Mouse (Mus musculus): ENCODE data around the gene Krtap19-2. TPM values are rescaled to one million over a fixed set of nuclear protein-coding genes. Genes with fewer than 3 reads are reported as not detected.

The Krtap19-2 gene
- polyA plus RNA-seq, 1 experiment from 2014 or later: not detected

- no peaks in the 10 kb centered on the region for H3K4me1 ChIP-seq
- H3K9ac ChIP-seq: no peak overlapping the region
- no peak for ATAC-seq (ENCODE audit: borderline replicate concordance, extremely low read depth, low FRiP score, low TSS enrichment)
- H3K27me3 ChIP-seq: no peaks in the 10 kb centered on the region
- 67% methylated on average over 3 of the region's 3 CpGs for WGBS
- no peak overlapping the region for H3K4me2 ChIP-seq
- no peaks in the 10 kb centered on the region for H3K36me3 ChIP-seq
- no peaks in the 10 kb centered on the region for H3K9me3 ChIP-seq
- H3K4me3 ChIP-seq: no peak overlapping the region
- H3K27ac ChIP-seq: no peak overlapping the region
Measured at GRCm38 (mm10) chr16:88823736-88824135, 50.3 kb downstream of the Krtap19-2 start.

Other genes starting within 250 kb of the Krtap19-2 start
- gene 2310079G19Rik, start 246.6 kb downstream of the Krtap19-2 start, polyA plus RNA-seq (2015; fragmentation: Nextera tagmentation; extraction: Ambion mirVana): not detected in 2 replicates
- not detected in 2 replicates for gene Krtap26-1, start 226.5 kb downstream of the Krtap19-2 start, polyA plus RNA-seq (2015; fragmentation: Nextera tagmentation; extraction: Ambion mirVana)
- not detected in 2 replicates for gene Krtap27-1, start 202.6 kb downstream of the Krtap19-2 start, polyA plus RNA-seq (2015; fragmentation: Nextera tagmentation; extraction: Ambion mirVana)
- gene 2310061N02Rik, start 166.3 kb downstream of the Krtap19-2 start, polyA plus RNA-seq (2015; fragmentation: Nextera tagmentation; extraction: Ambion mirVana): not detected in 2 replicates
- not detected in 2 replicates for gene Krtap13-1, start 145.4 kb downstream of the Krtap19-2 start, polyA plus RNA-seq (2015; fragmentation: Nextera tagmentation; extraction: Ambion mirVana)
- gene Krtap13, start 122.6 kb downstream of the Krtap19-2 start, polyA plus RNA-seq (2015; fragmentation: Nextera tagmentation; extraction: Ambion mirVana): not detected in 2 replicates
- not detected in 2 replicates for gene 2310034C09Rik, start 115.4 kb downstream of the Krtap19-2 start, polyA plus RNA-seq (2015; fragmentation: Nextera tagmentation; extraction: Ambion mirVana)
- not detected in 2 replicates for gene 2310057N15Rik, start 100.1 kb downstream of the Krtap19-2 start, polyA plus RNA-seq (2015; fragmentation: Nextera tagmentation; extraction: Ambion mirVana)
- gene Gm5965, start 96.4 kb downstream of the Krtap19-2 start, polyA plus RNA-seq (2015; fragmentation: Nextera tagmentation; extraction: Ambion mirVana): not detected in 2 replicates
- not detected in 2 replicates for gene Gm20741, start 62.0 kb downstream of the Krtap19-2 start, polyA plus RNA-seq (2015; fragmentation: Nextera tagmentation; extraction: Ambion mirVana)
- gene Krtap15, start 54.1 kb downstream of the Krtap19-2 start, polyA plus RNA-seq (2015; fragmentation: Nextera tagmentation; extraction: Ambion mirVana): not detected in 2 replicates
- gene Krtap14, start 48.1 kb downstream of the Krtap19-2 start, polyA plus RNA-seq (2015; fragmentation: Nextera tagmentation; extraction: Ambion mirVana): not detected in 2 replicates
- not detected in 2 replicates for gene Krtap19-1, start 4.9 kb downstream of the Krtap19-2 start, polyA plus RNA-seq (2015; fragmentation: Nextera tagmentation; extraction: Ambion mirVana)
- gene Krtap19-3, start 3.8 kb upstream of the Krtap19-2 start, polyA plus RNA-seq (2015; fragmentation: Nextera tagmentation; extraction: Ambion mirVana): not detected in 2 replicates
- not detected in 2 replicates for gene Krtap19-4, start 10.8 kb upstream of the Krtap19-2 start, polyA plus RNA-seq (2015; fragmentation: Nextera tagmentation; extraction: Ambion mirVana)
- gene Krtap19-5, start 22.2 kb upstream of the Krtap19-2 start, polyA plus RNA-seq (2015; fragmentation: Nextera tagmentation; extraction: Ambion mirVana): not detected in 2 replicates
- gene Krtap19-9b, start 58.0 kb upstream of the Krtap19-2 start, polyA plus RNA-seq (2015; fragmentation: Nextera tagmentation; extraction: Ambion mirVana): not detected in 2 replicates
- gene Krtap16-3, start 88.6 kb upstream of the Krtap19-2 start, polyA plus RNA-seq (2015; fragmentation: Nextera tagmentation; extraction: Ambion mirVana): not detected in 2 replicates
- not detected in 2 replicates for gene Krtap22-2, start 136.5 kb upstream of the Krtap19-2 start, polyA plus RNA-seq (2015; fragmentation: Nextera tagmentation; extraction: Ambion mirVana)
- not detected in 2 replicates for gene Gm10229, start 141.0 kb upstream of the Krtap19-2 start, polyA plus RNA-seq (2015; fragmentation: Nextera tagmentation; extraction: Ambion mirVana)
- gene Krtap6-1, start 157.4 kb upstream of the Krtap19-2 start, polyA plus RNA-seq (2015; fragmentation: Nextera tagmentation; extraction: Ambion mirVana): not detected in 2 replicates
- gene Gm10228, start 167.2 kb upstream of the Krtap19-2 start, polyA plus RNA-seq (2015; fragmentation: Nextera tagmentation; extraction: Ambion mirVana): not detected in 2 replicates
- not detected in 2 replicates for gene Krtap6-5, start 173.6 kb upstream of the Krtap19-2 start, polyA plus RNA-seq (2015; fragmentation: Nextera tagmentation; extraction: Ambion mirVana)
- not detected in 2 replicates for gene 1110025L11Rik, start 189.7 kb upstream of the Krtap19-2 start, polyA plus RNA-seq (2015; fragmentation: Nextera tagmentation; extraction: Ambion mirVana)
- not detected in 2 replicates for gene Krtap6-3, start 209.7 kb upstream of the Krtap19-2 start, polyA plus RNA-seq (2015; fragmentation: Nextera tagmentation; extraction: Ambion mirVana)